ENCODE assay signal across 17 mouse cellular contexts in the genomic region with DNA sequence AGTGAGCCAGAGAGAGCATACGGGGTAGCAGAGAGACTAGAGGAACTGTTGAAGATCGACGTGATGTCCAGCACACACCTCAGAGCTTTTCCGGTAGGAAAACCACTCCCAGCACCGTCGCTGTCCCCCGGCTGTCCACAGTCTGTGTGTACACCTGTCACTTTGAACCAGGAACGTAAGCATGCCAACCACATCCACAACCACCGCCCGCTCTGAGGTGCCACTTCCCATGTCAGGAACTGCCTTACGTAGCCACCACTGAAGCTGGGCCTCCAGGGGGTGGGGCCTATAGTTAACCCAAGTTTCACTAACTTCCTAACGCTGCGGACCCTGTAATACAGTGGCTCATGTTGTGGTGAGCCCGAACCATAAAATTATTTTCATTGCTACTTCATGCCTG. TPM values are rescaled to one million over a fixed set of nuclear protein-coding genes. Genes with fewer than 3 reads are reported as not detected.
A peak's percentile ranks its signal among the peaks of the same experiment; 100 is the strongest.
DNase-seq lines count a peak whose midpoint lies in the region; ATAC-seq and TF ChIP-seq lines count a peak whose summit lies in the region.
"Had no signal": no experiment of that assay in that cellular context is flagged by ENCODE, and none has a peak within 500 bp of the region (broad histone marks: within the 10 kb centered on the region; RNA-seq: fewer than 3 reads in every experiment).

No protein-coding gene starts in this region.

- no peak for ATAC-seq in heart, embryonic 15.5 days (replicated peaks; ENCODE audit: insufficient number of reproducible peaks, insufficient read depth, low FRiP score, low read depth)
- peak; percentile 69 for ATAC-seq in common myeloid progenitor, adult 5-6 weeks (replicated peaks; ENCODE audit: low read depth, poor library complexity, severe bottlenecking)
- ATAC-seq in megakaryocyte, adult 5-6 weeks (ENCODE audit: poor library complexity, severe bottlenecking), result peak; percentile 65
- no peak for ATAC-seq in forebrain, embryonic 13.5 days
- ATAC-seq in erythroid progenitor cell, adult 5-6 weeks (replicated peaks; ENCODE audit: low FRiP score, poor library complexity, severe bottlenecking), result no peak

- no peak for DNase-seq in heart, adult 2 months
- DNase-seq in thymus, postnatal 14 days, result peak; percentile 68
- DNase-seq in left cerebral cortex, postnatal 4 days, result no peak
- DNase-seq: adrenal gland, postnatal 36 days; cerebellum, adult 11-12 months; kidney, adult 8-10 months; lung, postnatal 14 days had no signal

- no peaks in the 10 kb centered on the region for H3K79me2 ChIP-seq in heart, adult 2 months (replicated peaks; ENCODE audit: control insufficient read depth, insufficient read depth, low read length)

- 62% methylated on average over 14 of the region's 14 CpGs for WGBS in heart, embryonic 15.5 days
- WGBS in heart, adult 2 months, result 73% methylated on average over 14 of the region's 14 CpGs
- WGBS in forebrain, embryonic 13.5 days, result 92% methylated on average over 14 of the region's 14 CpGs

- no peak for TF ChIP-seq EP300 in heart, adult 2 months (IDR thresholded peaks at IDR 0.05; ENCODE audit: insufficient read depth, low read depth, low read length)

- TF ChIP-seq CTCF in heart, adult 2 months (IDR thresholded peaks at IDR 0.05), result no peak

- peak overlapping the region; percentile 40 for H3K4me2 ChIP-seq in heart, embryonic 15.5 days
- no peak overlapping the region for H3K4me2 ChIP-seq in forebrain, embryonic 13.5 days
- H3K4me2 ChIP-seq: hindbrain, embryonic 12.5 days; limb, embryonic 12.5 days had no signal

- no peaks in the 10 kb centered on the region for H3K36me3 ChIP-seq in heart, embryonic 15.5 days
- H3K36me3 ChIP-seq in heart, adult 2 months (ENCODE audit: control insufficient read depth, insufficient read depth, low read length), result no peaks in the 10 kb centered on the region
- no peaks in the 10 kb centered on the region for H3K36me3 ChIP-seq in forebrain, embryonic 13.5 days (ENCODE audit: poor library complexity, severe bottlenecking)
- H3K36me3 ChIP-seq: hindbrain, embryonic 12.5 days; limb, embryonic 12.5 days had no signal

- H3K27ac ChIP-seq in heart, embryonic 15.5 days, result peak overlapping the region; percentile 43
- H3K27ac ChIP-seq in heart, adult 2 months, result no peak overlapping the region
- H3K27ac ChIP-seq in forebrain, embryonic 13.5 days, result no peak overlapping the region
- H3K27ac ChIP-seq: hindbrain, embryonic 12.5 days; limb, embryonic 12.5 days had no signal

- H3K4me3 ChIP-seq in heart, embryonic 15.5 days, result peak overlapping the region; percentile 12
- H3K4me3 ChIP-seq in heart, adult 2 months, result no peak overlapping the region
- H3K4me3 ChIP-seq in forebrain, embryonic 13.5 days, result no peak overlapping the region
- H3K4me3 ChIP-seq: hindbrain, embryonic 12.5 days; limb, embryonic 12.5 days had no signal

- no peak for TF ChIP-seq POLR2A in heart, adult 2 months (IDR thresholded peaks at IDR 0.05; ENCODE audit: insufficient read depth, low read depth, low read length)

- H3K4me1 ChIP-seq in heart, embryonic 15.5 days (replicated peaks), result peaks cover 48% of the 10 kb centered on the region
- peaks cover 2% of the 10 kb centered on the region for H3K4me1 ChIP-seq in heart, adult 2 months (ENCODE audit: control insufficient read depth, insufficient read depth, low read length)
- peaks cover 15% of the 10 kb centered on the region for H3K4me1 ChIP-seq in forebrain, embryonic 13.5 days

- no peak overlapping the region for H3K9ac ChIP-seq in heart, embryonic 15.5 days
- H3K9ac ChIP-seq in heart, adult 2 months (ENCODE audit: low read depth, low read length), result no peak overlapping the region
- no peak overlapping the region for H3K9ac ChIP-seq in forebrain, embryonic 13.5 days
- H3K9ac ChIP-seq: hindbrain, embryonic 12.5 days; limb, embryonic 12.5 days had no signal

- H3K9me3 ChIP-seq in heart, embryonic 15.5 days (replicated peaks), result no peaks in the 10 kb centered on the region
- H3K9me3 ChIP-seq in forebrain, embryonic 13.5 days (replicated peaks), result no peaks in the 10 kb centered on the region
- H3K9me3 ChIP-seq: hindbrain, embryonic 12.5 days; limb, embryonic 12.5 days had no signal

- no peaks in the 10 kb centered on the region for H3K27me3 ChIP-seq in heart, embryonic 15.5 days
- no peaks in the 10 kb centered on the region for H3K27me3 ChIP-seq in heart, adult 2 months (ENCODE audit: control insufficient read depth, insufficient read depth, low read length)
- H3K27me3 ChIP-seq in forebrain, embryonic 13.5 days, result no peaks in the 10 kb centered on the region
- H3K27me3 ChIP-seq: hindbrain, embryonic 12.5 days; limb, embryonic 12.5 days had no signal

- intact Hi-C loops in heart, adult 2 months (cut with DNase I), result no loop called here
- intact Hi-C loops in left cerebral cortex, postnatal 4 days (cut with DNase I), result no loop called here

RNA-seq across cellular contexts. Expression of a gene that starts 4.9 kb away (rescaled TPM):
- 19.8 and 20.9 TPM in 2 replicates for polyA plus RNA-seq in heart, embryonic 15.5 days (2015; fragmentation: Nextera tagmentation; extraction: Ambion mirVana)
- 100 to 1,000 TPM; 119 to 138 TPM for total RNA-seq in heart, adult 2 months (2021)
- polyA plus RNA-seq in heart, adult 2 months (2012; rRNA removed), result 70.7 and 118 TPM in 2 replicates
- total RNA-seq in common myeloid progenitor, adult 5-6 weeks (2017), result 5.2 and 5.6 TPM in 2 replicates
- total RNA-seq in megakaryocyte, adult 5-6 weeks (2015), result 16.5 and 25.2 TPM in 2 replicates
- total RNA-seq in megakaryocyte, adult 5-6 weeks (2017), result 16.5 and 17.8 TPM in 2 replicates
- polyA plus RNA-seq in forebrain, embryonic 13.5 days (2015; fragmentation: Nextera tagmentation; extraction: Ambion mirVana), result 5.1 and 5.7 TPM in 2 replicates
- 4.7 and 10.9 TPM in 2 replicates for total RNA-seq in erythroid progenitor cell, adult 5-6 weeks (2015; ENCODE audit: low replicate concordance)
- total RNA-seq in erythroid progenitor cell, adult 5-6 weeks (2017; ENCODE audit: low replicate concordance), result 2.9 and 4.0 TPM in 2 replicates
- 10 to 100 TPM; 26.3 to 30.1 TPM for total RNA-seq in left cerebral cortex, postnatal 4 days (2021)

RNA-seq across cellular contexts. Expression of a gene that starts 10.3 kb away (rescaled TPM):
- polyA plus RNA-seq in heart, embryonic 15.5 days (2015; fragmentation: Nextera tagmentation; extraction: Ambion mirVana), result 0.13 TPM in 1 of 2 replicates, not detected in the other
- not detected for total RNA-seq in heart, adult 2 months (2021)
- polyA plus RNA-seq in heart, adult 2 months (2012; rRNA removed), result not detected in 2 replicates
- total RNA-seq in common myeloid progenitor, adult 5-6 weeks (2017), result not detected in 2 replicates
- not detected in 2 replicates for total RNA-seq in megakaryocyte, adult 5-6 weeks (2015)
- total RNA-seq in megakaryocyte, adult 5-6 weeks (2017), result not detected in 2 replicates
- polyA plus RNA-seq in forebrain, embryonic 13.5 days (2015; fragmentation: Nextera tagmentation; extraction: Ambion mirVana), result not detected in 2 replicates
- not detected in 2 replicates for total RNA-seq in erythroid progenitor cell, adult 5-6 weeks (2015; ENCODE audit: low replicate concordance)
- not detected in 2 replicates for total RNA-seq in erythroid progenitor cell, adult 5-6 weeks (2017; ENCODE audit: low replicate concordance)
- total RNA-seq in left cerebral cortex, postnatal 4 days (2021), result not detected
- total RNA-seq: adrenal gland, postnatal 36 days; gastrocnemius, adult 18-20 months; layer of hippocampus, adult 8-10 months had no signal
- polyA plus RNA-seq: hindbrain, embryonic 12.5 days; limb, embryonic 12.5 days; urinary bladder, adult 2 months had no signal

RNA-seq across cellular contexts. Expression of a gene that starts 40.8 kb away (rescaled TPM):
- polyA plus RNA-seq in heart, embryonic 15.5 days (2015; fragmentation: Nextera tagmentation; extraction: Ambion mirVana), result not detected in 2 replicates
- not detected for total RNA-seq in heart, adult 2 months (2021)
- polyA plus RNA-seq in heart, adult 2 months (2012; rRNA removed), result 0.26 TPM in 1 of 2 replicates, not detected in the other
- not detected in 2 replicates for total RNA-seq in common myeloid progenitor, adult 5-6 weeks (2017)
- total RNA-seq in megakaryocyte, adult 5-6 weeks (2015), result not detected in 2 replicates
- total RNA-seq in megakaryocyte, adult 5-6 weeks (2017), result not detected in 2 replicates
- polyA plus RNA-seq in forebrain, embryonic 13.5 days (2015; fragmentation: Nextera tagmentation; extraction: Ambion mirVana), result not detected in 2 replicates
- not detected in 2 replicates for total RNA-seq in erythroid progenitor cell, adult 5-6 weeks (2015; ENCODE audit: low replicate concordance)
- not detected in 2 replicates for total RNA-seq in erythroid progenitor cell, adult 5-6 weeks (2017; ENCODE audit: low replicate concordance)
- total RNA-seq in left cerebral cortex, postnatal 4 days (2021), result not detected
- total RNA-seq: adrenal gland, postnatal 36 days; gastrocnemius, adult 18-20 months; layer of hippocampus, adult 8-10 months had no signal
- polyA plus RNA-seq: hindbrain, embryonic 12.5 days; limb, embryonic 12.5 days; urinary bladder, adult 2 months had no signal

Comparison
In these comparisons a context has a peak if more than half of its experiments do, and no peak if none do; other contexts are left out.
1. ATAC-seq: peak in common myeloid progenitor, adult 5-6 weeks (single experiment) and megakaryocyte, adult 5-6 weeks (single experiment); none in heart, embryonic 15.5 days (single experiment), forebrain, embryonic 13.5 days (single experiment) and erythroid progenitor cell, adult 5-6 weeks (single experiment).